22 mouse cellular contexts compared by ENCODE assay signal in genomic region chr9:107482004-107482403, GRCm38 (mm10). TPM values are rescaled to one million over a fixed set of nuclear protein-coding genes. Genes with fewer than 3 reads are reported as not detected.
DNase-seq lines count a peak whose midpoint lies in the region; ATAC-seq lines count a peak whose summit lies in the region.
"Had no signal": no experiment of that assay in that cellular context is flagged by ENCODE, and none has a peak within 500 bp of the region (broad histone marks: within the 10 kb centered on the region; RNA-seq: fewer than 3 reads in every experiment).

No protein-coding gene starts in this region.

- H3K27me3 ChIP-seq in forebrain, embryonic 10.5 days (ENCODE audit: poor library complexity, severe bottlenecking): no peaks in the 10 kb centered on the region
- H3K27me3 ChIP-seq in forebrain, embryonic 15.5 days: no peaks in the 10 kb centered on the region
- no peaks in the 10 kb centered on the region for H3K27me3 ChIP-seq in midbrain, embryonic 14.5 days (ENCODE audit: control insufficient read depth, insufficient read depth, low read length)
- H3K27me3 ChIP-seq in midbrain, embryonic 11.5 days (ENCODE audit: control insufficient read depth, insufficient read depth, low read length): no peaks in the 10 kb centered on the region; the same call in 1 of the 2 replicates
- H3K27me3 ChIP-seq in hindbrain, embryonic 13.5 days: no peaks in the 10 kb centered on the region
- no peaks in the 10 kb centered on the region for H3K27me3 ChIP-seq in neural tube, embryonic 14.5 days (ENCODE audit: control insufficient read depth, insufficient read depth, low read length)

- H3K4me2 ChIP-seq in forebrain, embryonic 15.5 days (replicated peaks): no peak overlapping the region
- no peak overlapping the region for H3K4me2 ChIP-seq in midbrain, embryonic 14.5 days (ENCODE audit: low read length)
- no peak overlapping the region for H3K4me2 ChIP-seq in midbrain, embryonic 11.5 days
- no peak overlapping the region for H3K4me2 ChIP-seq in hindbrain, embryonic 13.5 days
- H3K4me2 ChIP-seq in neural tube, embryonic 14.5 days (ENCODE audit: low read depth, low read length): no peak overlapping the region
- H3K4me2 ChIP-seq: embryonic facial prominence, embryonic 12.5 days; limb, embryonic 12.5 days; liver, embryonic 11.5 days; stomach, embryonic 15.5 days had no signal

- no peaks in the 10 kb centered on the region for H3K9me3 ChIP-seq in forebrain, embryonic 10.5 days
- H3K9me3 ChIP-seq in forebrain, embryonic 15.5 days: no peaks in the 10 kb centered on the region
- H3K9me3 ChIP-seq in midbrain, embryonic 14.5 days (ENCODE audit: control insufficient read depth, low read length): no peaks in the 10 kb centered on the region
- H3K9me3 ChIP-seq in midbrain, embryonic 11.5 days (ENCODE audit: control insufficient read depth, low read length): no peaks in the 10 kb centered on the region
- H3K9me3 ChIP-seq in hindbrain, embryonic 13.5 days: no peaks in the 10 kb centered on the region
- H3K9me3 ChIP-seq in neural tube, embryonic 14.5 days (ENCODE audit: control insufficient read depth, low read length): no peaks in the 10 kb centered on the region
- H3K9me3 ChIP-seq: embryonic facial prominence, embryonic 12.5 days; limb, embryonic 12.5 days; stomach, embryonic 15.5 days had no signal

- H3K4me1 ChIP-seq in forebrain, embryonic 10.5 days: peaks cover 73% of the 10 kb centered on the region
- H3K4me1 ChIP-seq in forebrain, embryonic 15.5 days: peaks cover 69% of the 10 kb centered on the region
- peaks cover 53% of the 10 kb centered on the region for H3K4me1 ChIP-seq in midbrain, embryonic 14.5 days (ENCODE audit: control insufficient read depth, insufficient read depth, low read length)
- peaks cover 32% of the 10 kb centered on the region for H3K4me1 ChIP-seq in midbrain, embryonic 11.5 days (ENCODE audit: control insufficient read depth, insufficient read depth, low read length)
- H3K4me1 ChIP-seq in hindbrain, embryonic 13.5 days (replicated peaks): peaks cover 88% of the 10 kb centered on the region
- H3K4me1 ChIP-seq in neural tube, embryonic 14.5 days (ENCODE audit: control insufficient read depth, insufficient read depth, low read length): peaks cover 53% of the 10 kb centered on the region

- H3K4me3 ChIP-seq in forebrain, embryonic 10.5 days: no peak overlapping the region
- no peak overlapping the region for H3K4me3 ChIP-seq in forebrain, embryonic 15.5 days
- H3K4me3 ChIP-seq in midbrain, embryonic 14.5 days (replicated peaks; ENCODE audit: low read depth, low read length): no peak overlapping the region
- no peak overlapping the region for H3K4me3 ChIP-seq in midbrain, embryonic 11.5 days (ENCODE audit: low read depth, low read length)
- H3K4me3 ChIP-seq in hindbrain, embryonic 13.5 days: no peak overlapping the region
- no peak overlapping the region for H3K4me3 ChIP-seq in neural tube, embryonic 14.5 days (ENCODE audit: low read depth, low read length)
- H3K4me3 ChIP-seq: embryonic facial prominence, embryonic 12.5 days; layer of hippocampus, adult 2 months; limb, embryonic 12.5 days; stomach, embryonic 15.5 days had no signal

- WGBS in forebrain, embryonic 10.5 days: 91% methylated on average over 9 of the region's 9 CpGs
- WGBS in forebrain, embryonic 15.5 days: 86% methylated on average over 9 of the region's 9 CpGs
- 98% methylated on average over 9 of the region's 9 CpGs for WGBS in midbrain, embryonic 14.5 days
- 95% methylated on average over 9 of the region's 9 CpGs for WGBS in midbrain, embryonic 11.5 days
- WGBS in hindbrain, embryonic 13.5 days: 88% methylated on average over 9 of the region's 9 CpGs
- 87% methylated on average over 9 of the region's 9 CpGs for WGBS in neural tube, embryonic 14.5 days

- no peaks in the 10 kb centered on the region for H3K36me3 ChIP-seq in forebrain, embryonic 10.5 days (replicated peaks)
- no peaks in the 10 kb centered on the region for H3K36me3 ChIP-seq in forebrain, embryonic 15.5 days
- H3K36me3 ChIP-seq in midbrain, embryonic 14.5 days (ENCODE audit: control insufficient read depth, insufficient read depth, low read length): no peaks in the 10 kb centered on the region
- H3K36me3 ChIP-seq in midbrain, embryonic 11.5 days (ENCODE audit: control insufficient read depth, insufficient read depth, low read length): no peaks in the 10 kb centered on the region
- no peaks in the 10 kb centered on the region for H3K36me3 ChIP-seq in hindbrain, embryonic 13.5 days
- no peaks in the 10 kb centered on the region for H3K36me3 ChIP-seq in neural tube, embryonic 14.5 days (ENCODE audit: control insufficient read depth, insufficient read depth, low read length)
- H3K36me3 ChIP-seq: embryonic facial prominence, embryonic 12.5 days; limb, embryonic 12.5 days; stomach, embryonic 15.5 days had no signal

- no peak overlapping the region for H3K9ac ChIP-seq in forebrain, embryonic 15.5 days (replicated peaks)
- H3K9ac ChIP-seq in midbrain, embryonic 14.5 days (replicated peaks; ENCODE audit: low read length): no peak overlapping the region
- no peak overlapping the region for H3K9ac ChIP-seq in midbrain, embryonic 11.5 days (ENCODE audit: low read length)
- no peak overlapping the region for H3K9ac ChIP-seq in hindbrain, embryonic 13.5 days
- H3K9ac ChIP-seq in neural tube, embryonic 14.5 days (replicated peaks; ENCODE audit: low read depth, low read length): no peak overlapping the region
- H3K9ac ChIP-seq: embryonic facial prominence, embryonic 12.5 days; limb, embryonic 12.5 days; liver, postnatal 0 days; stomach, embryonic 15.5 days had no signal

- ATAC-seq in forebrain, embryonic 15.5 days (replicated peaks): no peak
- ATAC-seq in midbrain, embryonic 14.5 days (ENCODE audit: low FRiP score, low TSS enrichment): no peak
- ATAC-seq in midbrain, embryonic 11.5 days (ENCODE audit: low FRiP score): no peak
- ATAC-seq in hindbrain, embryonic 13.5 days (ENCODE audit: low FRiP score): no peak
- no peak for ATAC-seq in neural tube, embryonic 14.5 days (ENCODE audit: low read depth)
- ATAC-seq: CD4-positive, CD25-positive, alpha-beta regulatory T cell, adult 4 months; liver, postnatal 0 days had no signal

- DNase-seq in forebrain, embryonic 10.5 days (ENCODE audit: extremely low spot score, low spot score): no peak
- DNase-seq in midbrain, embryonic 14.5 days: no peak
- no peak for DNase-seq in midbrain, embryonic 11.5 days (ENCODE audit: low spot score, missing footprints)
- DNase-seq in lung, postnatal 4 days: no peak
- no peak for DNase-seq in gastrocnemius, adult 8-10 months (ENCODE audit: low spot score in 2 of 2)
- DNase-seq: adrenal gland, postnatal 14 days; cerebellum, adult 8-10 months; kidney, adult 8-10 months; kidney, postnatal 14 days; liver, postnatal 0 days; lung, postnatal 10 days; right cerebral cortex, postnatal 4 days; thymus, postnatal 25 days had no signal

- H3K27ac ChIP-seq in forebrain, embryonic 10.5 days: peak overlapping the region; percentile 87
- no peak overlapping the region for H3K27ac ChIP-seq in forebrain, embryonic 15.5 days (replicated peaks)
- peak overlapping the region; percentile 79 for H3K27ac ChIP-seq in midbrain, embryonic 14.5 days (replicated peaks; ENCODE audit: low read depth, low read length)
- no peak overlapping the region for H3K27ac ChIP-seq in midbrain, embryonic 11.5 days (ENCODE audit: low read depth, low read length)
- H3K27ac ChIP-seq in hindbrain, embryonic 13.5 days: peak overlapping the region; percentile 91
- H3K27ac ChIP-seq in neural tube, embryonic 14.5 days (ENCODE audit: low read depth, low read length): peak overlapping the region; percentile 90
- H3K27ac ChIP-seq: layer of hippocampus, adult 2 months; stomach, embryonic 15.5 days had no signal

RNA-seq across cellular contexts. Expression of gene Tmem115, which starts 51.7 kb away (rescaled TPM):
- polyA plus RNA-seq in forebrain, embryonic 10.5 days (2016; fragmentation: Nextera tagmentation; extraction: Ambion mirVana): 33.0 and 35.8 TPM in 2 replicates
- polyA plus RNA-seq in forebrain, embryonic 15.5 days (2015; fragmentation: Nextera tagmentation; extraction: Ambion mirVana): 45.7 and 45.8 TPM in 2 replicates
- 50.9 and 51.7 TPM in 2 replicates for polyA plus RNA-seq in midbrain, embryonic 14.5 days (2014; fragmentation: Nextera tagmentation; extraction: Ambion mirVana)
- polyA plus RNA-seq in midbrain, embryonic 11.5 days (2014; fragmentation: Nextera tagmentation; extraction: Ambion mirVana): 40.9 and 44.6 TPM in 2 replicates
- 44.7 and 46.0 TPM in 2 replicates for polyA plus RNA-seq in hindbrain, embryonic 13.5 days (2015; fragmentation: Nextera tagmentation; extraction: Ambion mirVana)
- polyA plus RNA-seq in neural tube, embryonic 14.5 days (2014; fragmentation: Nextera tagmentation; extraction: Ambion mirVana): 47.7 and 48.7 TPM in 2 replicates
- total RNA-seq in gastrocnemius, adult 8-10 months (2022): 10 to 100 TPM; 15.4 to 19.0 (median 16.6) TPM

RNA-seq across cellular contexts. Expression of gene Cyb561d2, which starts 60.0 kb away (rescaled TPM):
- 20.4 and 21.0 TPM in 2 replicates for polyA plus RNA-seq in forebrain, embryonic 10.5 days (2016; fragmentation: Nextera tagmentation; extraction: Ambion mirVana)
- 34.7 and 36.0 TPM in 2 replicates for polyA plus RNA-seq in forebrain, embryonic 15.5 days (2015; fragmentation: Nextera tagmentation; extraction: Ambion mirVana)
- 35.1 and 49.6 TPM in 2 replicates for polyA plus RNA-seq in midbrain, embryonic 14.5 days (2014; fragmentation: Nextera tagmentation; extraction: Ambion mirVana)
- polyA plus RNA-seq in midbrain, embryonic 11.5 days (2014; fragmentation: Nextera tagmentation; extraction: Ambion mirVana): 18.3 and 18.9 TPM in 2 replicates
- polyA plus RNA-seq in hindbrain, embryonic 13.5 days (2015; fragmentation: Nextera tagmentation; extraction: Ambion mirVana): 38.9 and 39.1 TPM in 2 replicates
- polyA plus RNA-seq in neural tube, embryonic 14.5 days (2014; fragmentation: Nextera tagmentation; extraction: Ambion mirVana): 42.2 and 46.7 TPM in 2 replicates
- total RNA-seq in gastrocnemius, adult 8-10 months (2022): 1 to 10 TPM; 3.5 to 4.9 (median 4.2) TPM

Comparison
In these comparisons a context has a peak if more than half of its experiments do, and no peak if none do; other contexts are left out.
1. H3K27ac ChIP-seq: peak in forebrain, embryonic 10.5 days (single experiment), midbrain, embryonic 14.5 days (single experiment), hindbrain, embryonic 13.5 days (single experiment) and neural tube, embryonic 14.5 days (single experiment); none in forebrain, embryonic 15.5 days (single experiment) and midbrain, embryonic 11.5 days (single experiment).